Mouse (Mus musculus) regulatory T cell (primary cell): ENCODE results near the gene Wbp4.
"Not testable (repeated sequence)": the region's sequence is repeated elsewhere in the genome, so short reads cannot be mapped to it uniquely, and the experiment has no call there.

Experiments used
- in situ Hi-C: fragments of 300-600 bp; cut with MboI, MseI; formaldehyde crosslinking; loops from one replicate; pipeline ENCODE4 v1.15.1; 2025; ENCODE audit warnings: high pct_unique_total_duplicates

Wbp4 gene

GRCm38 (mm10) chr14:79465623-79466022, 15.7 kb downstream of the Wbp4 start:
- in situ Hi-C loops, result loop anchor here (5.0 kb wide), 1 partner anchor 73 kb away; the partner anchor contains the start of gene Naa16

DNA sequence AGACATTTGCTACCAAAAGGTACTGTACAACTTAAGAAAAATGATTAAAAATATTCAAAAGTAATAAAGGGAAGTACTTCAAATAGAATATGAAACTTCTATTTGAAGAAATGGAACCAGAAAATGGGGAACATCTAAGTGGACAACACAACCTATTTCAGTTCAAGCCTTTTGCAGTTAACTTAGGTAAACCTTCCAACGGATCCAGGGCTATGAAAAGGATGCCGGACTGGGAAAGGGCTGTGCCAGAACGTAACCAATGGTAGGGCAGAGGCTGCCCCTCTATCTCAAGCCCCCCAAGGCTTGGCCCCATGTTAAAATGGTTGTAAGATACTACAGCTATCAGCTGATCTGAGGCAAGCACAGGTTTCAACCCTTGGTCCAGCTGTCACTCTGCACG, 20.3 kb downstream of the Wbp4 start:
- in situ Hi-C loops, result no loop called here

DNA sequence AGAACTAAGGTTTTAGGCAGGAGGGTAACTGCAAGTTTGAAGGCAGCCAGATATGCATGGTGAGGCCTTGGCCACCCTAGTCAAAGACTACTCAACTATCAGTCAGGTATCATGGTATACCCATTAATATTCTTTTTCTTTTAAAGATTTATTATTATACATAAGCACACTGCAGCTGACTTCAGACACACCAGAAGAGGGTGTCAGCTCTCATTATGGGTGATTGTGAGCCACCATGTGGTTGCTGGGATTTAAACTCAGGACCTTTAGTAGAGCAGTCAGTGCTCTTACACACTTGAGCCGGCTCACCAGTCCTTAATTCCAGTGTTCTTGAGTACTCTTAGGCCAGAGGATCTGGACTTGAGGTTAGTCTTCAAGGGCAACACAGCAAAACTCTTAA, 20.9 kb downstream of the Wbp4 start:
- in situ Hi-C loops, result no loop called here

DNA sequence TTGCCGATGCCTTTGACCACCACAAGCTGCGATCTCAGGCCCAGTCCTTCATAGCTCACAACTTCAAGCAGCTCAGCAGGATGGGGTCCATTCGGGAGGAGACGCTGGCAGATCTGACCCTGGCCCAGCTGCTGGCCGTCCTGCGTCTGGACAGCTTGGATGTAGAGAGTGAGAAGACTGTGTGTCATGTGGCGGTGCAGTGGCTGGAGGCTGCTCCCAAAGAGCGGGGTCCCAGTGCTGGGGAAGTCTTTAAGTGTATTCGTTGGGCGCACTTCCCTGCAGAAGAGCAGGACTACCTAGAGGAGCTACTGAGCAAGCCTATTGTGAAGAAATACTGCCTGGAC, 28.8 kb downstream of the Wbp4 start:
- in situ Hi-C loops, result not testable (repeated sequence)

GRCm38 (mm10) chr14:79451681-79452590, 29.4 kb downstream of the Wbp4 start, which contains the start of gene Kbtbd6:
TSS of gene Kbtbd6 (plus strand) at chr14:79451835.
- in situ Hi-C loops, result not testable (repeated sequence)

DNA sequence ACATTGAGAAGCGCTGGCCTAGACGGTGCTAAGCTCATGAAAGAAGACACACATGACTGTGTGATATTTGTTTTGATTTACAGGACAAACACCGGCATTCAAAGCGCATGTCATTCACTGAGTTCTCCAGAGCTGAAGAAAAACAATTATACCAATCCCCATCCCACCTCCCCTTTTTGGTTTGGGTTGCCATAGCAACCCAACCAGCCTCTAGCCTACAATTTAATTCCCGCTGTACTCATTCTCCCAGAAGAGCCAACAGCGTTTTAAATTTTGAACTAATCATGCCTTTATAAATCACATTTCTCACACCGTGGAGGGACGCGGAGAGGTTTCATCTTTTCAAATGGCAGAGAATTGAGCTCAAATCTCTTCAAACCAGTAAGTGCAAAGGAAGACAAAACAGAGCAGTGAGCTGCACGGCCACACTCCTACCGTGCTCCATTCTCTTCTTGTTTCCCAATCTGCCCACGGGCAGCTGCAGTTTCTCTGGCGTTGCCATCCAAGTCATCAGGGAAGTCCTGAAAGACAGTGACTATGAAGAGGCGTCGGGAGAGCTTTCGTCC, 36.2 kb downstream of the Wbp4 start:
- in situ Hi-C loops, result no loop called here

DNA sequence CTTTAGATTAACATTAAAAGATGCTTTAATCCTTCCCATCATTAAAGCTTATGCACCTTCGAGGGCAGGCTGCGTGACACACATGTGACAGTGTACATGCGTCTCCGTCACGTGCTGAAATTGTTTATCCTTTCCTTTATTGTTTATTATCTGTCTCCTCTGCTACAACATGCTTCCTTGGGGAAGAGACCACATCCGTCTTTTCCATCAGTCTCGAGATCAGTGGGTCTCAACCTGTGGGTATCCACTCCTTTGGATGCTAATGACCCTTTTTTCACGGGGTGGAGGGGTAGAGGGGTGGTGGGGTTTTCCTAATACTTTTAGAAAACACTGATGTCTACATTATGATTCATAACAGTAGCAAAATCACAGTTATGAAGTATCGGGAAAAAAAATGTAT, 36.7 kb downstream of the Wbp4 start:
- in situ Hi-C loops, result no loop called here

DNA sequence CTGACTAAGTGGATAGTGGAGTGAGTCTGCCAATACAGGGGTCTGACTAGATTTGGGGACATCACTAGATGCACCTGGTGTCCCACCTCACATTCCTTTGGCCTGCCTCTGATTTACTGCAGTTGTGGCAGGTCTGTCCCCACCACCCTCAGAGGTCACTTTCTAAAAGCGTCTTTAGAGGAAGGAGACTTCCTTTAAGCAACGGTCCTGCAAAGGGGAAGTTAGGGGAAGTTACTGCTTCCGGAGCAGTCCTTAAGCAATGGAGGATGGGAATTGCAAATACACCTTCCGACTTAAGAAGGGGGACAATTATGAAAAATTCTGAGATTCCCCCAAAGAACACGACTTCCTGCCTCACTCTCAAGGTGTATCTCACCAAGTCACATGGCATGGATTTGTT, 39.9 kb downstream of the Wbp4 start:
- in situ Hi-C loops, result no loop called here

DNA sequence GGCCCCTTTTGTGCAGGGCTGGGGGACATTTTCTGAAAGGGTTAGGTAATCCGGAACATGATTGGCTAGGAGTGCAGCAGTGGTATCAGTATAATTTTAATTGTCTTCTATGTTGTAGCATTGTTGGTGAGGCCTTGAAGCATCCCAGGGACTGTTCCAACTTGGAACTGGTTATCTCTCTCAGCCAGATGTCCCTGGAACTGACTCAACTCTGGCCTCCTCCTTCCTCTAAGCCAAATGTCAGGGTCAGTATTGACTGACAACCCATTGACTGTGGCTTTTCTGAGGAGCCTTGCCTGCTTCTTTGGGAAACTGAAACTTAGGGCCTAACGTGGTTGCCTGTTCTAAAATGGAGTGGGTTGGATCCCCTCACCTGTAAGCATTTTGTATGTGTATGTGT, 40.7 kb downstream of the Wbp4 start:
- in situ Hi-C loops, result no loop called here

- in situ Hi-C loops, result no loop called here
Measured at GRCm38 (mm10) chr14:79434068-79434467, 47.3 kb downstream of the Wbp4 start.

DNA sequence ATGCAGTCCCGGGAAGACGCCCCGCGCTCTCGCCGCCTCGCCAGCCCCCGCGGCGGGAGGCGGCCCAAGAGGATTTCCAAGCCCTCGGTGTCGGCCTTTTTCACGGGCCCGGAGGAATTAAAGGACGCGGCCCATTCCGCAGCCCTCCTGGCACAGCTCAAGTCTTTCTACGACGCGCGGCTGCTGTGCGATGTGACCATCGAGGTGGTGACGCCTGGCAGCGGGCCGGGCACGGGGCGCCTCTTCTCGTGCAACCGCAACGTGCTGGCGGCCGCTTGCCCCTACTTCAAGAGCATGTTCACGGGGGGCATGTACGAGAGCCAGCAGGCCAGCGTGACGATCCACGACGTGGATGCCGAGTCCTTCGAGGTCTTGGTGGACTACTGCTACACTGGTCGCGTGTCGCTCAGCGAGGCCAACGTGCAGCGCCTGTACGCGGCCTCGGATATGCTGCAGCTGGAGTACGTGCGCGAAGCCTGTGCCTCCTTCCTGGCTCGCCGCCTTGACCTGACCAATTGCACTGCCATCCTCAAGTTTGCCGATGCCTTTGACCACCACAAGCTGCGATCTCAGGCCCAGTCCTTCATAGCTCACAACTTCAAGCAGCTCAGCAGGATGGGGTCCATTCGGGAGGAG, 54.5 kb downstream of the Wbp4 start:
- in situ Hi-C loops, result not testable (repeated sequence)

- in situ Hi-C loops, result no loop called here
Measured at GRCm38 (mm10) chr14:79425979-79426729, 55.2 kb downstream of the Wbp4 start, which contains the start of gene Kbtbd7. TSS of gene Kbtbd7 (plus strand) at chr14:79426511.

- in situ Hi-C loops, result no loop called here
Measured at GRCm38 (mm10) chr14:79420083-79420685, 61.1 kb downstream of the Wbp4 start.

DNA sequence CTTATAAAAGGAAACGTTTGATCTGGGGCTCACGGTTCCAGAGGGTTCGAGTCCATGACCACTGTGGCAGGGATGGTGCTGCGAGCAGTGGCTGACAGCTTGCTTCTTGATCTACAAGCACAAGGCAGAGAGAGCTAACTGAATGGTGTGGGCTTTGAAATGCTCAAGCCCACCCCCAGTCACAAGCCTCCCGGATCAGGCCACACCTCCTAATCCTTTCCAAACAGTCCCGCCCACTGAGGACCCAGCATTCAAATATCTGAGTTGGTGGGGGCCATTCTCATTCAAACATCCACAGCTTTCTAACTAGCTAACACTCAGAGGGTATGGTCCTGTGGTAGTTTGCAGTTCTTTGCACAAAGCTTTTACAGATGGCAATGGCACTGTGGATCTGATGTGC, 68.2 kb downstream of the Wbp4 start:
- in situ Hi-C loops, result no loop called here

GRCm38 (mm10) chr14:79410662-79411061, 70.7 kb downstream of the Wbp4 start:
- in situ Hi-C loops, result no loop called here
